Mouse (Mus musculus) kidney, embryonic 14.5 days (tissue): ENCODE data around the gene Olfr177. TPM values are rescaled to one million over a fixed set of nuclear protein-coding genes. Genes with fewer than 3 reads are reported as not detected.

ENCODE experiments used
- ATAC-seq: fragments of 200-750 bp; cut with Nextera tagmentation; 2 replicates; pipeline ENCODE4 v1.8.0; 2017; ENCODE audit warnings: moderate number of reproducible peaks, mild to moderate bottlenecking, moderate TSS enrichment, moderate library complexity; ENCODE audit not compliant: low FRiP score, low TSS enrichment
- H3K27ac ChIP-seq: fragments of 300-500 bp; sonication (generic); 2 replicates; pipeline ENCODE4 v1.5.1; 2014; ENCODE audit warnings: low read depth, mild to moderate bottlenecking, low read length, moderate library complexity, mixed read lengths
- H3K27me3 ChIP-seq: fragments of 300-500 bp; sonication (generic); 2 replicates; pipeline ENCODE4 v1.6.1; 2014; ENCODE audit warnings: mild to moderate bottlenecking, low read length; ENCODE audit not compliant: control insufficient read depth, insufficient read depth
- H3K36me3 ChIP-seq: fragments of 300-500 bp; sonication (generic); 2 replicates; pipeline ENCODE4 v1.6.1; 2014; ENCODE audit warnings: low read length, mixed read lengths; ENCODE audit not compliant: control insufficient read depth, insufficient read depth
- H3K4me1 ChIP-seq: fragments of 300-500 bp; sonication (generic); 2 replicates; pipeline ENCODE4 v1.6.1; 2014; ENCODE audit warnings: low read length, mixed read lengths; ENCODE audit not compliant: control insufficient read depth, insufficient read depth
- H3K4me2 ChIP-seq: fragments of 300-500 bp; sonication (generic); replicated peaks from 2 replicates; pipeline ENCODE4 v1.6.1; 2014; ENCODE audit warnings: low read depth, mild to moderate bottlenecking, low read length
- H3K4me3 ChIP-seq: fragments of 300-500 bp; sonication (generic); 2 replicates; pipeline ENCODE4 v1.5.1; 2014; ENCODE audit warnings: mild to moderate bottlenecking, low read length
- H3K9ac ChIP-seq: fragments of 300-500 bp; sonication (generic); 2 replicates; pipeline ENCODE4 v1.6.1; 2014; ENCODE audit warnings: low read depth, mild to moderate bottlenecking, low read length, moderate library complexity
- H3K9me3 ChIP-seq: fragments of 300-500 bp; sonication (generic); 2 replicates; pipeline ENCODE4 v1.6.1; 2016; ENCODE audit warnings: low read length; ENCODE audit not compliant: control insufficient read depth
- WGBS: fragments of 180-500 bp; shearing (Covaris S2); extraction: QIAGEN DNeasy Blood & Tissue Kit; methylation state at CpG from one replicate; pipeline ENCODE4 v1.1.7; 2014; 5-methylcytosine and 5-hydroxymethylcytosine counted together
- polyA plus RNA-seq: library from polyadenylated mRNA; unstranded; fragments of >200 nt; fragmentation: Nextera tagmentation; extraction: Ambion mirVana; gene quantifications from 2 replicates; pipeline ENCODE4 v1.2.1, GENCODE M21; 2014

Olfr177 gene
- not detected in 2 replicates for polyA plus RNA-seq

- no peaks in the 10 kb centered on the region for H3K9me3 ChIP-seq
- ATAC-seq: no peak
- WGBS: 54% methylated on average over 1 of the region's 1 CpGs
- no peak within 1 kb of the TSS for H3K4me2 ChIP-seq
- H3K27ac ChIP-seq: no peak within 1 kb of the TSS
- no peaks in the 10 kb centered on the region for H3K27me3 ChIP-seq
- H3K9ac ChIP-seq: no peak within 1 kb of the TSS
- no peaks in the 10 kb centered on the region for H3K4me1 ChIP-seq
- H3K36me3 ChIP-seq: no peaks in the 10 kb centered on the region
- no peak within 1 kb of the TSS for H3K4me3 ChIP-seq
Observed at GRCm38 (mm10) chr16:58874668-58875067, at the start of gene Olfr177. Olfr177 (minus strand) TSS chr16:58874768.

- 90% methylated on average over 3 of the region's 3 CpGs for WGBS
- no peak for ATAC-seq
Observed at GRCm38 (mm10) chr16:58891963-58892362, 17.4 kb upstream of the Olfr177 start, which contains the start of gene Olfr178. Olfr178 (minus strand) TSS chr16:58892063.

GRCm38 (mm10) chr16:58884416-58884815, 9.8 kb upstream of the Olfr177 start:
- Histone ChIP-seq H3K36me3 (no peaks in the 10 kb centered on the region), H3K4me3 (no peak overlapping the region), H3K27me3 (no peaks in the 10 kb centered on the region), H3K9ac (no peak overlapping the region), H3K4me1 (no peaks in the 10 kb centered on the region), H3K9me3 (no peaks in the 10 kb centered on the region), H3K4me2 (no peak overlapping the region), H3K27ac (no peak overlapping the region)
- ATAC-seq: no peak
- WGBS: 96% methylated on average over 2 of the region's 2 CpGs

More at GRCm38 (mm10) chr16:58891963-58892362, 17.4 kb upstream of the Olfr177 start, which contains the start of gene Olfr178:
- no peaks in the 10 kb centered on the region for H3K27me3 ChIP-seq
- no peaks in the 10 kb centered on the region for H3K9me3 ChIP-seq
- no peak within 1 kb of the TSS for H3K4me3 ChIP-seq
- H3K36me3 ChIP-seq: no peaks in the 10 kb centered on the region
- no peaks in the 10 kb centered on the region for H3K4me1 ChIP-seq
- H3K9ac ChIP-seq: no peak within 1 kb of the TSS
- H3K4me2 ChIP-seq: no peak within 1 kb of the TSS
- no peak within 1 kb of the TSS for H3K27ac ChIP-seq

GRCm38 (mm10) chr16:58861479-58861878, 13.1 kb downstream of the Olfr177 start:
- H3K9ac ChIP-seq: no peak overlapping the region
- WGBS: 77% methylated on average over 1 of the region's 1 CpGs

GRCm38 (mm10) chr16:58860032-58860737, 14.4 kb downstream of the Olfr177 start:
- Histone ChIP-seq H3K4me3 (no peak overlapping the region), H3K36me3 (no peaks in the 10 kb centered on the region), H3K4me2 (no peak overlapping the region), H3K4me1 (no peaks in the 10 kb centered on the region), H3K9me3 (no peaks in the 10 kb centered on the region), H3K27me3 (no peaks in the 10 kb centered on the region), H3K27ac (no peak overlapping the region), H3K9ac (no peak overlapping the region)
- no peak for ATAC-seq
- WGBS: 87% methylated on average over 2 of the region's 2 CpGs

More at GRCm38 (mm10) chr16:58861479-58861878, 13.1 kb downstream of the Olfr177 start:
- Histone ChIP-seq H3K4me1 (no peaks in the 10 kb centered on the region), H3K4me2 (no peak overlapping the region), H3K27ac (no peak overlapping the region), H3K9me3 (no peaks in the 10 kb centered on the region), H3K4me3 (no peak overlapping the region), H3K27me3 (no peaks in the 10 kb centered on the region), H3K36me3 (no peaks in the 10 kb centered on the region)
- ATAC-seq: no peak

GRCm38 (mm10) chr16:58826732-58827319, 47.7 kb downstream of the Olfr177 start, which contains the start of gene Olfr175-ps1:
Olfr175-ps1 (minus strand) TSS chr16:58826782.
- Histone ChIP-seq H3K9me3 (no peaks in the 10 kb centered on the region), H3K27me3 (no peaks in the 10 kb centered on the region), H3K36me3 (no peaks in the 10 kb centered on the region), H3K9ac (no peak within 1 kb of the TSS), H3K27ac (no peak within 1 kb of the TSS), H3K4me3 (no peak within 1 kb of the TSS), H3K4me1 (no peaks in the 10 kb centered on the region), H3K4me2 (no peak within 1 kb of the TSS)
- no peak for ATAC-seq
- WGBS: 87% methylated on average over 1 of the region's 1 CpGs

Other genes with a start within 250 kb of the Olfr177 start
- gene E330017A01Rik, start 236.0 kb downstream of the Olfr177 start, polyA plus RNA-seq: 0.17 and 0.39 TPM in 2 replicates
- gene Cpox, start 204.5 kb downstream of the Olfr177 start, polyA plus RNA-seq: 22.3 and 29.6 TPM in 2 replicates
- 0.11 TPM in 1 of 2 replicates, not detected in the other for gene Gpr15, start 155.7 kb downstream of the Olfr177 start, polyA plus RNA-seq
- gene Cldnd1, start 146.9 kb downstream of the Olfr177 start, polyA plus RNA-seq: 106 and 125 TPM in 2 replicates
- not detected in 2 replicates for gene Olfr172, start 111.6 kb downstream of the Olfr177 start, polyA plus RNA-seq
- gene Olfr173, start 74.5 kb downstream of the Olfr177 start, polyA plus RNA-seq: not detected in 2 replicates
- gene Olfr175-ps1, start 48.0 kb downstream of the Olfr177 start, polyA plus RNA-seq: not detected in 2 replicates
- gene Olfr178, start 17.3 kb upstream of the Olfr177 start, polyA plus RNA-seq: not detected in 2 replicates
- gene Olfr181, start 54.0 kb upstream of the Olfr177 start, polyA plus RNA-seq: not detected in 2 replicates
- gene Olfr180, start 54.6 kb upstream of the Olfr177 start, polyA plus RNA-seq: not detected in 2 replicates
- gene Olfr183, start 120.6 kb upstream of the Olfr177 start, polyA plus RNA-seq: not detected in 2 replicates
- gene Olfr186, start 155.5 kb upstream of the Olfr177 start, polyA plus RNA-seq: not detected in 2 replicates
- gene Olfr187, start 165.0 kb upstream of the Olfr177 start, polyA plus RNA-seq: not detected in 2 replicates
- not detected in 2 replicates for gene Olfr190, start 203.2 kb upstream of the Olfr177 start, polyA plus RNA-seq
- gene Olfr191, start 215.1 kb upstream of the Olfr177 start, polyA plus RNA-seq: not detected in 2 replicates
- gene Olfr193, start 237.1 kb upstream of the Olfr177 start, polyA plus RNA-seq: not detected in 2 replicates
- gene Olfr194, start 246.3 kb upstream of the Olfr177 start, polyA plus RNA-seq: not detected in 2 replicates